Mouse (Mus musculus) embryonic facial prominence, embryonic 15.5 days (tissue): ENCODE results near the gene Slc12a9. TPM values are rescaled to one million over a fixed set of nuclear protein-coding genes. Genes with fewer than 3 reads are reported as not detected.

Source experiments
- ATAC-seq: fragments of 200-750 bp; cut with Nextera tagmentation; 2 replicates; pipeline ENCODE4 v1.8.0; 2017; ENCODE audit warnings: low read depth, moderate TSS enrichment; ENCODE audit not compliant: insufficient number of reproducible peaks, low FRiP score, low TSS enrichment
- H3K27ac ChIP-seq: fragments of 300-500 bp; sonication (generic); replicated peaks from 2 replicates; pipeline ENCODE4 v1.5.1; 2015; ENCODE audit warnings: mild to moderate bottlenecking, inconsistent platforms
- H3K27me3 ChIP-seq: fragments of 300-500 bp; sonication (generic); 2 replicates; pipeline ENCODE4 v1.6.1; 2015; ENCODE audit warnings: inconsistent platforms
- H3K36me3 ChIP-seq: fragments of 300-500 bp; sonication (generic); 2 replicates; pipeline ENCODE4 v1.6.1; 2015; ENCODE audit warnings: mild to moderate bottlenecking, inconsistent platforms
- H3K4me1 ChIP-seq: fragments of 300-500 bp; sonication (generic); 2 replicates; pipeline ENCODE4 v1.6.1; 2015; ENCODE audit warnings: inconsistent platforms
- H3K4me2 ChIP-seq: fragments of 300-500 bp; sonication (generic); replicated peaks from 2 replicates; pipeline ENCODE4 v1.6.1; 2015; ENCODE audit warnings: mild to moderate bottlenecking, inconsistent platforms
- H3K4me3 ChIP-seq: fragments of 300-500 bp; sonication (generic); replicated peaks from 2 replicates; pipeline ENCODE4 v1.5.1; 2015; ENCODE audit warnings: mild to moderate bottlenecking, inconsistent platforms
- H3K9ac ChIP-seq: fragments of 300-500 bp; sonication (generic); 2 replicates; pipeline ENCODE4 v1.6.1; 2015; ENCODE audit warnings: inconsistent platforms
- H3K9me3 ChIP-seq: fragments of 300-500 bp; sonication (generic); replicated peaks from 2 replicates; pipeline ENCODE4 v1.6.1; 2016; ENCODE audit warnings: inconsistent platforms
- WGBS: fragments of 180-500 bp; shearing (Covaris S2); methylation state at CpG from one replicate; pipeline ENCODE4 v1.1.7; 2015; 5-methylcytosine and 5-hydroxymethylcytosine counted together
- polyA plus RNA-seq: library from polyadenylated mRNA; unstranded; fragments of >200 nt; fragmentation: Nextera tagmentation; extraction: Ambion mirVana; gene quantifications from 2 replicates; pipeline ENCODE4 v1.2.1, GENCODE M21; 2015

The Slc12a9 gene
- polyA plus RNA-seq = 14.8 and 16.3 TPM in 2 replicates

GRCm38 (mm10) chr5:137333512-137334174 lies at the start of gene Slc12a9:
Gene Slc12a9, minus strand, starts transcription at chr5:137333597.
- peak; percentile 89 for ATAC-seq
- under 1% methylated on average over 44 of the region's 44 CpGs for WGBS
- Histone ChIP-seq H3K4me3 (peak within 1 kb of the TSS; percentile 69), H3K4me2 (peak within 1 kb of the TSS; percentile 99), H3K9me3 (no peaks in the 10 kb centered on the region), H3K4me1 (peaks cover 6% of the 10 kb centered on the region), H3K9ac (peak within 1 kb of the TSS; percentile 70), H3K36me3 (no peaks in the 10 kb centered on the region), H3K27me3 (no peaks in the 10 kb centered on the region), H3K27ac (peak within 1 kb of the TSS; percentile 55; the same call in 1 of the 2 replicates)

- no peak for ATAC-seq
- Histone ChIP-seq H3K4me2 (no peak overlapping the region), H3K4me3 (no peak overlapping the region), H3K36me3 (no peaks in the 10 kb centered on the region), H3K27ac (no peak overlapping the region), H3K9ac (no peak overlapping the region), H3K27me3 (no peaks in the 10 kb centered on the region), H3K9me3 (no peaks in the 10 kb centered on the region), H3K4me1 (peaks cover 8% of the 10 kb centered on the region)
- 54% methylated on average over 4 of the region's 4 CpGs for WGBS
These were observed 47.8 kb upstream of the Slc12a9 start for GRCm38 (mm10) chr5:137381152-137381551.

GRCm38 (mm10) chr5:137377603-137378002 lies 44.2 kb upstream of the Slc12a9 start:
- peaks cover 28% of the 10 kb centered on the region for H3K4me1 ChIP-seq
- ATAC-seq = no peak
- 20% methylated on average over 10 of the region's 15 CpGs for WGBS

GRCm38 (mm10) chr5:137377176-137377575 lies 43.8 kb upstream of the Slc12a9 start:
- no peak overlapping the region for H3K9ac ChIP-seq
- no peaks in the 10 kb centered on the region for H3K27me3 ChIP-seq
- H3K36me3 ChIP-seq = peaks cover 36% of the 10 kb centered on the region
- H3K4me3 ChIP-seq = peak overlapping the region; percentile 5; the same call in 1 of the 2 replicates
- peaks cover 28% of the 10 kb centered on the region for H3K4me1 ChIP-seq
- WGBS = 15% methylated on average over 10 of the region's 11 CpGs
- H3K4me2 ChIP-seq = peak overlapping the region; percentile 44
- H3K9me3 ChIP-seq = no peaks in the 10 kb centered on the region
- H3K27ac ChIP-seq = no peak overlapping the region
- ATAC-seq = 0 out of 2 replicates have a peak, but pooled peaks have one; percentile 16

More at GRCm38 (mm10) chr5:137377603-137378002, 44.2 kb upstream of the Slc12a9 start:
- Histone ChIP-seq H3K27ac (no peak overlapping the region), H3K9ac (no peak overlapping the region), H3K9me3 (no peaks in the 10 kb centered on the region), H3K4me2 (peak overlapping the region; percentile 44; the same call in 1 of the 2 replicates), H3K27me3 (no peaks in the 10 kb centered on the region), H3K36me3 (peaks cover 32% of the 10 kb centered on the region), H3K4me3 (no peak overlapping the region)

- Histone ChIP-seq H3K4me1 (peaks cover 28% of the 10 kb centered on the region), H3K9ac (no peak overlapping the region), H3K9me3 (no peaks in the 10 kb centered on the region), H3K27ac (no peak overlapping the region), H3K4me3 (no peak overlapping the region), H3K4me2 (no peak overlapping the region), H3K36me3 (peaks cover 41% of the 10 kb centered on the region), H3K27me3 (no peaks in the 10 kb centered on the region)
- ATAC-seq = no peak
- 55% methylated on average over 9 of the region's 9 CpGs for WGBS
These were observed 43.3 kb upstream of the Slc12a9 start for GRCm38 (mm10) chr5:137376722-137377121.

- Histone ChIP-seq H3K36me3 (peaks cover 45% of the 10 kb centered on the region), H3K4me1 (peaks cover 28% of the 10 kb centered on the region), H3K9me3 (no peaks in the 10 kb centered on the region), H3K27me3 (no peaks in the 10 kb centered on the region), H3K9ac (no peak overlapping the region), H3K4me2 (no peak overlapping the region), H3K27ac (no peak overlapping the region), H3K4me3 (no peak overlapping the region)
- 29% methylated on average over 7 of the region's 7 CpGs for WGBS
- ATAC-seq = no peak
These were observed 42.8 kb upstream of the Slc12a9 start for GRCm38 (mm10) chr5:137376198-137376597.

GRCm38 (mm10) chr5:137375627-137376026 lies 42.2 kb upstream of the Slc12a9 start:
- ATAC-seq = no peak
- H3K36me3 ChIP-seq = peaks cover 51% of the 10 kb centered on the region
- 27% methylated on average over 2 of the region's 2 CpGs for WGBS

GRCm38 (mm10) chr5:137374521-137375080 lies 41.2 kb upstream of the Slc12a9 start:
- no peaks in the 10 kb centered on the region for H3K9me3 ChIP-seq
- 0 out of 2 replicates have a peak overlapping the region, but pooled peaks have one; percentile 17 for H3K27ac ChIP-seq
- 0 out of 2 replicates have a peak, but pooled peaks have one; percentile 6 for ATAC-seq
- H3K27me3 ChIP-seq = no peaks in the 10 kb centered on the region
- WGBS = 70% methylated on average over 4 of the region's 4 CpGs
- no peak overlapping the region for H3K9ac ChIP-seq
- H3K4me2 ChIP-seq = no peak overlapping the region
- H3K4me3 ChIP-seq = no peak overlapping the region
- peaks cover 28% of the 10 kb centered on the region for H3K4me1 ChIP-seq
- H3K36me3 ChIP-seq = peaks cover 61% of the 10 kb centered on the region

More at GRCm38 (mm10) chr5:137375627-137376026, 42.2 kb upstream of the Slc12a9 start:
- Histone ChIP-seq H3K27me3 (no peaks in the 10 kb centered on the region), H3K9me3 (no peaks in the 10 kb centered on the region), H3K27ac (peak overlapping the region; percentile 60; the same call in 1 of the 2 replicates), H3K4me3 (no peak overlapping the region), H3K4me1 (peaks cover 28% of the 10 kb centered on the region), H3K4me2 (no peak overlapping the region), H3K9ac (no peak overlapping the region)

- ATAC-seq = no peak
- Histone ChIP-seq H3K27ac (0 out of 2 replicates have a peak overlapping the region, but pooled peaks have one; percentile 34), H3K4me2 (no peak overlapping the region), H3K27me3 (no peaks in the 10 kb centered on the region), H3K9ac (no peak overlapping the region), H3K36me3 (peaks cover 73% of the 10 kb centered on the region), H3K9me3 (no peaks in the 10 kb centered on the region), H3K4me3 (no peak overlapping the region), H3K4me1 (peaks cover 28% of the 10 kb centered on the region)
- WGBS = 79% methylated on average over 12 of the region's 12 CpGs
These were observed 40.1 kb upstream of the Slc12a9 start for GRCm38 (mm10) chr5:137373371-137373950.

DNA sequence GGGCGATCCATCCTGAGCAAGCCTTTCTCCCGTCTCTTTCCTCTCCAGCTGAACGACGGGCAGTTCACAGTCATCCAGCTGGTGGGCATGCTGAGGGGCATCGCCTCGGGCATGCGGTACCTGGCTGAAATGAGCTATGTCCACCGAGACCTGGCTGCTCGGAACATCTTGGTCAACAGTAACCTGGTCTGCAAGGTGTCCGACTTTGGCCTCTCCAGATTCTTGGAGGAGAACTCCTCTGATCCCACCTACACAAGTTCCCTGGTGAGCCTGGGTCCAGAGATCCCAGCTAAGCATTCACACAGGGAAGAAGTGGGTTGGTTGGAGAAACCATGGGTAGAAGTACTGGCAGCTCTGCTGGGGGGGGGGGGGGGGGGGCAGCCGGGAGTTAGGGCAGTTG lies 36.3 kb upstream of the Slc12a9 start:
- Histone ChIP-seq H3K27me3 (no peaks in the 10 kb centered on the region), H3K4me1 (0 out of 2 replicates have a peak, but pooled peaks cover 7% of the 10 kb centered on the region), H3K9ac (no peak overlapping the region), H3K36me3 (peaks cover 98% of the 10 kb centered on the region), H3K27ac (no peak overlapping the region), H3K9me3 (no peaks in the 10 kb centered on the region), H3K4me3 (no peak overlapping the region), H3K4me2 (no peak overlapping the region)
- no peak for ATAC-seq
- WGBS = 94% methylated on average over 11 of the region's 11 CpGs

- H3K4me1 ChIP-seq = peaks cover 14% of the 10 kb centered on the region
- H3K4me3 ChIP-seq = no peak overlapping the region
- WGBS = 38% methylated on average over 7 of the region's 7 CpGs
- H3K9ac ChIP-seq = no peak overlapping the region
- no peak overlapping the region for H3K4me2 ChIP-seq
- H3K27ac ChIP-seq = no peak overlapping the region
- peaks cover 90% of the 10 kb centered on the region for H3K36me3 ChIP-seq
- no peak for ATAC-seq
- H3K9me3 ChIP-seq = no peaks in the 10 kb centered on the region
- H3K27me3 ChIP-seq = no peaks in the 10 kb centered on the region
These were observed 25.0 kb upstream of the Slc12a9 start for GRCm38 (mm10) chr5:137358382-137358781.
